Mouse (Mus musculus) layer of hippocampus, adult 9-10 months (tissue): ENCODE results near the gene Lman1l.

ENCODE experiments used
- DNase-seq: peaks from one replicate; pipeline ENCODE4 v3.0.0; 2022; ENCODE audit warnings: low spot score

Lman1l gene

DNA sequence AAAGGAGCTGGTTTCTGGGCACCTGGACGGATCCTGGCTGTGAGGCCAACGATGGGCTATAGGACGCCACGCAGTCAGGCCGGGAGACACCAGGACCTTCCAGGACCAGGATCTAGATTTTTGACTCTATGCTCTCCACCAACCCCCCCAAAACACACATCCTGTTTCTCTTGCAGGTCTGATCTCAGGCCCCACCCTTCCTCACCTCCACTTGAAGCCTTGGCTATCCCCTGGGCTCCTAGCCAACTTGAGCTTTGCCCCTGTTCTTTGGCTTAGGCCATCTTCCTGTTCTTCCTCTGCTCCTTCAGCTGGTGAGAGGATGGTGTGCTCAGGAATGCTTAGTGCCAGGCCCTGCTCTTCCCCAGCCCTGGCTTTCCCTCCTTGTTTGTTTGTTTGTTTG lies at the start of gene Lman1l:
Gene Lman1l (minus strand): TSS at position 101 of the 400 bp plus-strand sequence.
- no peak for DNase-seq

DNA sequence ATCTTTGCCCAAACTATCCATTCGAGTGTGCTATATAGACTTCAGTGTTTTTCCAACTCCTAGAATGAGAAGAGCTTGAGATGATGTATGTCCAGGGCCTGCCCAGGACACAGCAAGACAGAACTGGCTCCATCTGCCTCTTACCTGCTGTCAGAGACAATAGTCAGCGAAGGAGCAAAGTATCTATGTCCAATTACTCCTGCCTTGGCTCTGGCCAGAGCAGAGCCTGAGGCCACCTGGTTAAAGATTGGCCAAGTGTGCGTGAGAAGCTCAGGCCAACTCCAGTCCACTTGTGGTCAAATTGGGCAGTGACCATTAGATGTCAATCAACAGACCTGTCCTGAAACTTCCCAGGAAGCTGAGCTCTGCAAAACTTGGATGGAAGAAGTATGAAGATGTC lies 49.0 kb upstream of the Lman1l start:
- DNase-seq: no peak

DNA sequence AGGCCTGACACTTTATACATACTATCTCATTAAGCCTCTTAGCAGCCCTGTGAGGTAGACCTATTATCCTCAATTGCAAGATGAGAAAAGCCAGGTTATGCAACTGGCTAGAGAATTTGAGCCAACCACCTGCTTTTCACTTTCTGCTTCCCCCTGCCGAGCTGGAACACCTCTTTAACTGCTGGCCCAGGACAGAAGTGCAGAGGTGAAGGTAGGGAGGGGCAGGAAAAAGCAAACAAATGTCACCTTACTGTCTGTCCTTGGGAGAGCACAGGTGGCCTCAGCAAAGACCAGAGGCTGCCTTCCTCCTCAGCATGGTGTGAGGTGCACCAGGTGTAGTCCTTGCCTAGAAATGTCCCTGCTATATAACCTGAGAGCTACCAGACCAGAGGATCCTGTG lies 47.7 kb upstream of the Lman1l start:
- DNase-seq: no peak

DNA sequence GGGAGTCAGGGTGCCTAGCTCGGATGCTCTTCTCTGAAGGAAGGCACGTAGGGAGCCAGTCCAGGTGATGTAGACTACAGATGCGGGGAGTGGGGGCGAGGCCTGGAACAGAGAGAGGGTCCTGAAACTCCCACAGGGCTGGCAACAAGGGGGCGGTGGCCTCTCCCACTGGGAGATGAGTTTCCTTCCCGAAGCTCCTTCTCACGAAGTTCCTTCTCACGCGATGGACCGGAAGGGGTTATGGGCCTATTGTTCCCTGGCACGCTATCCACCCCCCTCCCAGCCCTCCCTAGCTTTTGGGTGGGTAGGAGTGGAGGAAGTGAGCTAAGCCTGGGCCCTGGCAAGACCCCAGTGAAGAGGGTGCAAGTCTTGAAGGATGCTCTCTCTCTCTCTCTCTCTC lies 47.2 kb upstream of the Lman1l start:
- no peak for DNase-seq

DNA sequence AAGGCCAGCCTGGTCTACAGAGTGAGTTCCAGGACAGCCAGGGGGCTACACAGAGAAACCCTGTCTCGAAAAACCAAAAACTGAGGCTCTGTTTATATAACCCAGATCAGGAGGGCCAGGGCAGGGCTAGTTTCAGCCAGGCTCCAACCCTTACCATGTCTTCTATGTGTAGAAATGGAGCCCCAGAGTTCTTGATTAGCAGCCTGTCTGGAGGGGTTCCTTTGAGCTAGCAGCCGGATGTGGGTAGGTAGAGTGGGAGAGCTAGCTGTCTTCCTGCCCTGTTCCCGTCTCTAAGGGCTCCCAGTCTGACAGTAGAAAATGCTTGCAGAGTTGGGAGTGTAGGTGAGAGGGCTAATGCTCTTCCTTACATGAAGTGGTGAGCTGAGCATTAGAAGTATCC lies 46.6 kb upstream of the Lman1l start:
- DNase-seq: no peak

DNA sequence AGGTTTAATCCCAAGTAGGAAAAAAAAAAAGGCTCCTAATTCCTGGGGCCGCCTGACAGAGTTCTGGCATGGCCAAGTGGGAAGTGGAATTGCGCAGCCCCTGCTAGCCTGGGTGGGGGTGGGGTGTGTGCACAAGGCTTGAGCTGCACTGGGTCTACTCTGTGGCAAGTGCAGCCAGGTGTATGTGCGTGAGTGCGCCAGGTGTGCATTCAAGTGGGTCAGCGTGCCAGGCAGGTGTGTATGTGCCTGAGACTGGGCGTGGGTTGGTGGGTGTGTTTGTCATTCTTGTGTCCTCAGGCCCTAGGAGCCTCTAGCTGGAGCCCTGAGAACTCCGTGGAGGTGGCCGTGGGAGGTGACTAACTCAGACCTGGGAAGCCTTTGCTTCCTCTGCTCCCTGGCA lies 46.0 kb upstream of the Lman1l start:
- no peak for DNase-seq

DNA sequence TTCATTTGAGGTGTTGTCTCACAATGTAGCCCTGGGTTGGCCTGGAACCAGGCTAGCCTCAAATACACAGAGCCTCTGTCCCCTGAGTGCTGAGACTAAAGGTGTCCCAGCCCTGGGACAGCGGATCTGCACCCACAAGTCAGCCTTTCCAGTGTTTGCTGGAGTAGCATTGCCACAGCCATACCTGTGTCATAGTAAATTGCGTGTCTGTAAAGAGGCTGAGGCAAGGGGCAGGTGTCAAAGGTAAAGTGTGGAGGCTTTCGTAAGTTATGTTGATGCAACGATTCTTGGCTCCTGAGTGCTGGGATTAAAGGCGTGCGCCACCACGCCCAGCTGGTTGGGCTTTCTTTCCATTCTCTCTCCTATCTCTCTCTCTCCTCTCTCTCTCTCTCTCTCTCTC lies 44.0 kb upstream of the Lman1l start:
- DNase-seq: no peak

DNA sequence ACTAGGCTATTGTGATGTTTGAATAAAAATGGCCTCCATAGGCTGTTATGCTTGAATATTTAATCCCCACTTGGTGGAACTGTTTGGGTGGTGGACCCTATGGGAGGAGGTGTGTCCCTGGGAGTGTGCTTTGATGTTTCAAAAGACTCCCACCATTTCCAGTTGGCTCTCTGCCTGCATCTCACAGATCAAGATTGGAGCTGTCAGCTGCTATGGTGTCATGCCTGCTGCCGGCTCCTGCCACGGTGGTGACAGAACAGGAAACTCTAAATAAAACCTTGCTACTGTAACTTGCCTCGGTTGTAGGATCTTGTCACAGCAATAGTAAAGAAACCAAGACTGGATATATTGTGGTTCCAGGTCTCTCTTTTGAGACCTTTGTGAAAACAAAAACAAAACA lies 41.0 kb upstream of the Lman1l start:
- no peak for DNase-seq

DNA sequence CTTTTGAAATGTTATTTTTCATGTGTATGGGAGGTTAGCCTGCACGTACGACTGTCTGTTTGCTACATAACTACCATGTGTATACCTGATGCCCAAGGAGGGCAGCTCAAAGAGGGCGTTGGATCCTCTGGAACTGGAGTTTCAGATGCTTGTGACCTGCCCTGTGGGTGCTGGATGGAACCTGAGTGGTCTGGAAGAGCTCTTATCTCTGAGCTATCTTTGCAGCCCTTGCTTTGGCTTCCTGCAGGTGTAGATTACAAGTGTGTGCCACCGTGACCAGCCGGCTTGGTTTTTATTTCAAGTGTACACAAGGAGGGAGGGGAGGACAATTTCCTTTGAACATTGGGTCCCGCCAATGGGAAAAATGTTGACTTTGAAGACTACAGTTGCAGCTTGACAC lies 39.9 kb upstream of the Lman1l start:
- no peak for DNase-seq

DNA sequence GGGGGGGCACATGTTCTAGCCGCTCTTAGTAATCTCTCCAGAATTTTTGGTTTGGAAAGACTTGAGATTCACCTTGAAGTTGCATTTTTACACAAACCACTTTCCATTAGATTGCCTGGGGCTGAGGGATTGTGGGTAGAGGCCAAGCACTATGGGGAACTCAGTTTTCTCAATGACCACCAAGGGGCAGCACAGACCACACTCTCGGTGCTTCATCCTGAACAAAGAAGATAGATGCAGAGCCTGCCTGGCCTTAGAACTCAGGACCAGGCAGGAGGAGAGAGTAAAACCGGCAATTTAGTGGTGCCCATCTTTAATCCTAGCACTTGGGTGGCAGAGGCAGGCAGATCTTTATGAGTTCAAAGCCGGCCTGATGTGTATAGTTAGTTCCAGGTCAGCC lies 39.2 kb upstream of the Lman1l start:
- DNase-seq: peak; percentile 77

DNA sequence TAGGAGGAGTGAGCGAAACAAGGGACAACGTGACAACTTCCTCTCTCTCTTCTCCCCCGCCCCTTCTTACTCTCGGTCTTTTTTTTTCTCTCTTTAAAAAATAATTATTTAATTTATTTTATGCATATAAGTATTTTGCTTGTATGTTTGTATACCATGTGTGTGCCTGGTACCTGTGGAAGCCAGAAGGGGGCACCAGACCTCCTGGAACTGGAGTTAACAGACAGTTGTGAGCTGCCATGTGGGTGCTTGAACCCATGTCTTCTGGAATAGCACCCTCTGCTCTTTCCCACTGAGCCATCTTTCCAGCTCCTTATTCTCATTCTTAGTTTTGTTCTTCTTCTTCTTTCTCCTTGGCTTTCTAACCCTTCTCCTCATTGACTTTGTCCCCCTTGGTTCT lies 38.4 kb upstream of the Lman1l start:
- DNase-seq: no peak

DNA sequence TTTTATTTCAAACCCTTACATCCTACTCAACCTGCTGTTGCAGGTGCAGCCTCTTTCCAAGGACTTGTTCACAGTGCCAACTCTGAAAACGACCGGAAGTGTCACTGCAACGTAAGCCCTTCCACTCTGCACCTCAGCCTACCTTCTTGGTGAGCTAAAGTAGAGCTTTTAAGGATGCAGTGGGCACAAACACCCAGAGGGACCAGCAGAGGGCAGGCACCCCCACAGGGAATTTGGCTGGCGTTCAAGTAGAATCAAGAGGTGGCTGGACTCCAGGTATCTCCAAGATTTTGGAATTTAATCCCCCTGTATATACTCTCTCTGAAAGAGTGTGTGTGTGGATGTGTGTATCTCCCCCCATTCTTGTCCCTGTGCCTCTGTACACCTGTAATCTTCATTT lies 37.3 kb upstream of the Lman1l start:
- DNase-seq: no peak

DNA sequence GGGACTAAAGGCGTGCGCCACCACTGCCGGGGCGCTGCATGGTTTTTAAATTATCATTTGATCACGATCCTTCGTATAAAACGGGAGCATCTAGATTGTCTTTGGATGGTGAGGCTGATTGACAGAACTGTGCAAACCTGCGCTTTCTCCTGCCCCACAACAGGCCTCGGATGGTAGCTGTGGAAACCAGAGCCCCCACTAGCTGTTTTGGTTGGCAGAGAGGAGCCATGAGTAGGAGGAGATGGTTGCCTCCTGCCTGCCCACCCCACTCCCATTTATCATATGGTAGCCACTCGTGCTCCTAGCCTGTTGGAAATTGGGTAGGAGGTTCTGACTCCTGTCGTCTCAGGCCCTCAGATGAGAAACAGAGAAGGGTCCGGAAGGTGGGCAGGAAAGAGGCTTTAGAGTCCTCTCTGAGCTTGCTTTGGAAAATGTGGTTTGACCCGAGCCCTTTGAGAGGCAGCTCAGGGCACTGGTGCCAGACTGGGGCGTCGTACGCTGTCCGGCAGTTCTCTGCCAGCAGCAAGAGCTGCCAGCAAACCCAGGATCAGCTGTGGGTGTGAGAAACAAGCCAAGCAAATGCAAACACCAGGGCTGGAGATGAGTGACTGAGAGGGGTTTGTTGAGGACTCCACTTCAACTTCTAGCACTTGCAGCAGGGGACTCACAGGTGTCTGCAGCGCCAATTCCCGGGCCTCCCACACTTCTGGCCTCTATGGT lies 36.2 kb upstream of the Lman1l start:
- DNase-seq: no peak

DNA sequence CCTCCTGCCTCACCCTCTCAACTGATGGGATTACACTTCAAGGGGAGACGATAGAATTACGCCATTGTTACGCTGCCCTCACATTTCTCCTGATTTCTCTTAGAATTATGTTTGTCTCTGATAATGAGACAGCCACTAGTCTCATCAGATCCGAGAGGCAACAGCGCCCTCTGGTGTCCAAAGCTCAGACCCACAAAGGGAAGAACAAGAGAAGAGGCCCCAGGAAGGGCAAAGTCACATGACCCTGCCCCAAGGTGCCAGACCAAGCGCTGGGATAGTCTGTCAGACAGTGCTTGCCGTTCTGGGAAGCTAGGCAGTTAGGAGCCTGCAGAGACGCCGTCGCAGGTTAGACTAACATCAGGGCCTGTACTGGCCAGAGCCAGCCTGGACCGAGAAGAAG lies 35.2 kb upstream of the Lman1l start:
- peak; percentile 97 for DNase-seq

DNA sequence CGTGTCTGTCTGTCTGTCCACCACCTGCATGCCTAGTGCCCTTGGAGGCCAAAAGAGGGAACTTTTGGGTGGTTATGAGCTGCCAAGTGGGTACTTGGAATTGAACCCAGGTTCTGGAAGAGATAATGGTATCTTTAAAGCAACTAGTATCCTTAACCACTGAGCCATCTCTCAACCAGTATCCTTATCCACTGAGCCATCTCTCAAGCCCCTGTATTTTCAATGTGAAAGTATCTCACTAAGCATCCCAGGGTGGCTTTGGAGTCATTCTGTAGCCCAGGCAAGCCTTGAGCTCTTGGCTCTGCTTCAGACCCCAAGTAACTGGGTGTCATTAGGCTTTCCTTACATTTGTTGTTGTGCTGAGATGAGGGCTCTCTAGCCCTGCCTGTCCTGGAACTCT lies 34.4 kb upstream of the Lman1l start:
- no peak for DNase-seq

DNA sequence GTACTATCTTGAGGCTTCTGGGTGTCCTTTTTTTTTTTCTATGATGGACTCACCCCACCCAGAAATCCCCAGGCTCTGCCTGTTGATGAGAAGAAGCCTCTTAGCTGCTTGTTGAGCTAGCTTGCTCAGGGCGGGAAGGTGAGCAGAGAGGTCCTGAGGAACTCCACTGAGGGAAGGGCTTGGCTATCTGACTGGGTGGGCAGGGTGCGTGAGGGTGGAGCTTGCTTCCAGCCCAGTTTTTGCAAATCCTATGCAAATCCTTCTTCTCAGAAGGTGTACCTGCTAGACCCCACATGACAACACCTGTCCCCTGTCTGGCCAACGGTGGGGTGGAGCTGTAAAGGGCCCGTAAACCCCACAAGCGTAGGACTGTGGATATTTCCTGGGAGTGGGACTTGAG lies 32.7 kb upstream of the Lman1l start, which contains the start of gene Csk:
Gene Csk (minus strand): TSS at position 349 of the 400 bp plus-strand sequence.
- DNase-seq: no peak

DNA sequence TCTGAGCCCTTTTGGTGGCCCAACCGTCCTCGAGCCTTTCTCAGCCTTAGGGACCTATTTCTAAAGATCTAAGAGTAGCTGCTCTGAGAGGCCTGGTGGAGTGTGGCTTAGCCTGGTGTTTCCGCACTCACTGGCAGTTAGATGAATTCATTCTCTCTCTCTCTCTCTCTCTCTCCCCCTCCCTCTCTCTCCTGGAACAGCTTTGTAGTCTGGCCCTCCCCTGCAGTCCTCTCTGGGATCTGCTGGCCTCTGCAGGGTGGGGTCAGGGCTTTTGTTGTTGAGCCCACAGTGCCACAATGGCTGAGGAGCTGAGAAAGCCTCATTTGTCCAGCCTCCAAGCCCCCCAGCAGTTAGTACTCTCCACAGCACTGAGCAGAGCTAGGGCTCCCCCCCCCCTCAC lies 32.3 kb upstream of the Lman1l start:
- DNase-seq: no peak

DNA sequence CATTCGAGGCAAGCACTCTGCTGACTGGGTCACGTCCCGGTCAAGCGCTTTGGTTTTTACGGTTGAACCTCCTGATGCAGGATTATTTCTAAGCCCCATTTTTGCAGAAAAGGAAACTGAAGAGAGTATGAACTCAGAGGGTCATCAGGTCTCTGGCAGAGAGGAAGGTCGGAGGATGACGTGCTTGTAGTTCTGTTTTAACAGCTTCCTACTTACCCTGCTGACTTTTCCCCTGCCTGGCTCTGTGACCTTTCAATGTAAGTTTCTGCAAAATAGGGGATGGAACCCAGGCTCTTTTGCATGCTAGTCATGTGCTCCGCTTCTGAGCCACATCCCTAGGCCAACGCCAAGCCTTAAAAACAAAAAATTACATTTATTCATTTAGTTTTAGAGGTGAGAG lies 31.8 kb upstream of the Lman1l start:
- DNase-seq: no peak

DNA sequence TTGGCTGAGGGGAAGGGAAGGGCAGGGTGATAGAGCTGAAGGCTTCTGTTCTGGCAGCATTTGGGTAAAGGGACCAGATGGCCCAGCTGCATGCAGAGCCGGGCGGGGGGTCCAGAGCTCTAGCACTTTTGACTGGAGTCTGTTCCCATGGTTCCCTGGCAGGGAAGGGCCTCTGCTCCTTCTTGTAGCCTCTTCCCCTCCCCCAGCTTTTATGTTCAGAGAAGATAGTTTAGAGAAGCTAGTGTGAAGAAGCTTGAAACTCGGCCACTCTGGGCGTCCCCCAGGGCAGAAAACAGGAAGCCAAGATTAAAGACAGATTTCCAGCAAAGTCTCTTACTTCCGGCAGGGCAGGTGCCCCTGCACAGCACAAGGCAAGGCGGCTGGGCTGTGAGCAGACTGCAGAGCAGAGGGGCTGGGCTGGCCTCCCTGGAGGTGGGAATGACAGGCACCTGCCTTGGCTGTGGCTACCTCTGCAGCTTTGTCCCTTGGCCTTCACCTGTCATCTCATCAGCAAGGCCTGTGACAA lies 30.3 kb upstream of the Lman1l start:
- DNase-seq: no peak

DNA sequence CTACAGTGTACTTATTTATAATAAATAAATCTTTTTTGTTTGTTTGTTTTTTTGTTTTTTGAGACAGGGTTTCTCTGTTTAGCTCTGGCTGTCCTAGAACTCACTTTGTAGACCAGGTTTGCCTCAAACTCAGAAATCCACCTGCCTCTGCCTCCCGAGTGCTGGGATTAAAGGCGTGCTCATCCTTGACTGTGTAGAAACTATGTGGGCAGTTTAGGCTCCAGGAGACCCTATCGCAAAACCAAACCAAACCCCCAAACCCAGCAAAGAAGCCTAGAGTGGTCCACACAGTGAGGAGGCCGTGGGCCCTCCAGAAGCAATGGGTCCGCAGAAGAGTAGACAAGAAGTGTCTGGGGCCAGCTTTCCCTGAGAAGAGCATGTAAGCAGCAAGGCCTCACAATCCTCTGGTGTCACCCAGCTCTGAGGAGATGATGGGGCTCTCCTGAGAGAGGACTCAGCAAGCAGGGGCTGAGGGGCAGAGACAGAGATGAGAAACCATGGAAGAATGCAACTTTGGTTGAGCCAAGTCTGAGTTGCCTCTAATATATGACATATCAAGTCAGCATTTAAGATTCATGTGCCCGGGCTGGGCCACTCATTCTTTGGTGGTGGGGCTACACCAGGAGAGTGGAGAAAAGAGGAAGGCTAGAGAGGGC lies 29.7 kb upstream of the Lman1l start:
- DNase-seq: no peak

DNA sequence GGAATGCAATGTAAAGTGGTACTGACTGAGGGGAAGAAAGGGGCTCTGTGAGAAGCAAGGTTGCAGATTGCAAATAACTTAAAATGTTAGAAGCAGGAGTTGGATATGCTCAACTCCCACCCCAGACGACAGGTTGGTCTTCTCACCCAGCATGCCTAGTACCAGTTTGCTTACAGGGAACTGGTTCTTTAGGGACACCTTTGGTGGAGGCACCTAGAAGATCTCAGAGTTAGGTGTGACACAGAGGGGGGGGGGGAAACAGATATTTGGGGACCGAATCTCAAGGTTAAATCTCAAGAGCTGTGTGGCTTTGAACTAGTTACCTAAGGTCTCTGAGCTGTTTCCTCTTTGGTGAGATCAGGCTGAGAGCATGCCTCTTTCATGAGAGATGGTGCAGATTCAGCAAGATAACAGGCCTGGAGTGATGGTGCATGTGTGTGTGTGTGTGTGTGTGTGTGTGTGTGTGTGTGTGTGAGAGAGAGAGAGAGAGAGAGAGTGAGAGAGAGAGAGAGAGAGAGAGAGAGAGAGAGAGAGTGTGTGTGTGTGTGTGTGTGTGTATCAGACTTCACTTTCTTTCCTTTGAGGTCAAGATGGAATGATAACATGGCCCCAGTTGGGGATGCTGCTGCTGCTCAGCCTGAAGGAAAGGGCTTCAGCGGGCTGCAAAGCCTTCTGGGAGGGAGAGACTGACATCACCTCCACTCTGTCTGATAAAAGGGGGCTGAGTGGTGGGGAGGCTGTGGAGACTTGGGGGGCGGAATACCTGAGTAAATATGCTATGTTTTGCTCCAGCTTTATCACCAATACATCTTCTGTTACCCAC lies 26.9 kb upstream of the Lman1l start:
- DNase-seq: no peak

DNA sequence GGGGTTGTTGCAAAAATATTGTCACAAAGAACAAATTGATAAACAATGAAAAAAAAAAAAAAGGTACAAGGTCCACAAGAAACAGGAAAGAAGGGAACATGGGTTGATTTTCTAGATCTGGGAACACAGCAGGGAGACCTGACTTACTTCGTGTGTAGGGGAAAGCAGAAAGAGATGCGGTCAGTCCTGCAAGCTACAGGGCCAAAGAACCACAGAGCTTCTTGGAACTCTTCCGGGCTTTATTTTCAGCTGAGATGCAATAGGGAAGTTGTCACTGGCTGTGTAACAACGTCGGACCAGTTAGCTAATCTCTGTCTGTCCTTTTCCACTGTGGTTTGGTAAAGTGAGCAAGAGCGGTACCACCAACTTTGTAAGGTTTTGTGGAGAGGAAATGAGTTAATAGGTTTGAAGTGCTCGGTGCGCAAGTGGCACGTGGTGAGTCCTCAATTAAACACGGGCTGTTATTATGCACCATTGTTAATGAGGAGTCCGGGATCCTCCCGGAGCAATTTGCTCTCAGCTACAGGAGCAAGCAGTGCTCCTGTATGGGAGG lies 26.1 kb upstream of the Lman1l start:
- DNase-seq: no peak
